Mouse (Mus musculus) ES-E14 (cell line): ENCODE data around the gene Ntrk3. TPM values are rescaled to one million over a fixed set of nuclear protein-coding genes. Genes with fewer than 3 reads are reported as not detected.

Source experiments
- DNase-seq: peaks from one replicate; pipeline ENCODE4 v3.0.0-alpha.2; 2013; ENCODE audit warnings: low read depth, low spot score
- H3K27ac ChIP-seq: 2 replicates; pipeline ENCODE4 v1.5.1; 2012; ENCODE audit warnings: low read depth, mild to moderate bottlenecking, low read length, moderate library complexity, mixed read lengths; ENCODE audit not compliant: poor library complexity, insufficient read depth, severe bottlenecking
- H3K36me3 ChIP-seq: 2 replicates; pipeline ENCODE4 v1.6.1; 2012; ENCODE audit warnings: mild to moderate bottlenecking, low read length, moderate library complexity, mixed read lengths; ENCODE audit not compliant: control insufficient read depth, poor library complexity, insufficient read depth, severe bottlenecking
- H3K4me1 ChIP-seq, 2 experiments: fragments of 150-350 bp in 1 of 2; sonication (generic) in 1 of 2; 2 replicates each; pipeline ENCODE4 v1.6.1; 2012; ENCODE audit warnings: low read length in 2 of 2, mild to moderate bottlenecking in 1 of 2, mixed read lengths in 1 of 2; ENCODE audit not compliant: control insufficient read depth in 2 of 2, insufficient read depth in 2 of 2, poor library complexity in 1 of 2
- H3K4me3 ChIP-seq, 2 experiments: fragments of 150-350 bp in 1 of 2; sonication (generic) in 1 of 2; 2 replicates each; pipeline ENCODE4 v1.5.1; 2012; ENCODE audit warnings: low read length in 2 of 2, low read depth in 1 of 2, mild to moderate bottlenecking in 1 of 2, mixed read lengths in 1 of 2; ENCODE audit not compliant: insufficient read depth in 1 of 2, poor library complexity in 1 of 2, severe bottlenecking in 1 of 2
- H3K9ac ChIP-seq: 2 replicates; pipeline ENCODE4 v1.6.1; 2012; ENCODE audit warnings: low read depth, mild to moderate bottlenecking, low read length, mixed read lengths; ENCODE audit not compliant: poor library complexity, insufficient read depth, severe bottlenecking
- H3K9me3 ChIP-seq: fragments of 150-350 bp; sonication (generic); 2 replicates; pipeline ENCODE4 v1.6.1; 2012; ENCODE audit warnings: low read depth, mild to moderate bottlenecking, low read length; ENCODE audit not compliant: control insufficient read depth, insufficient read depth
- CHD2 ChIP-seq: IDR thresholded peaks from 2 replicates; pipeline ENCODE4 v1.6.1; 2014; ENCODE audit warnings: mild to moderate bottlenecking, low read depth, low read length, inconsistent platforms
- HCFC1 ChIP-seq: IDR thresholded peaks from 2 replicates; pipeline ENCODE4 v1.6.1; 2012; ENCODE audit warnings: low read length, inconsistent platforms, borderline replicate concordance; ENCODE audit not compliant: insufficient read depth
- MAFK ChIP-seq: IDR thresholded peaks from 2 replicates; pipeline ENCODE4 v1.6.1; 2014; ENCODE audit warnings: mild to moderate bottlenecking, low read depth, low read length, inconsistent platforms; ENCODE audit not compliant: insufficient read depth
- ZC3H11A ChIP-seq: IDR thresholded peaks from 2 replicates; pipeline ENCODE4 v1.6.1; 2012; ENCODE audit warnings: low read depth, mild to moderate bottlenecking, inconsistent platforms, low read length, borderline replicate concordance
- ZNF384 ChIP-seq: IDR thresholded peaks from 2 replicates; pipeline ENCODE4 v1.6.1; 2012; ENCODE audit warnings: low read depth, low read length, inconsistent platforms
- in situ Hi-C, 2 experiments: fragments of 600-800 bp; cut with MboI; formaldehyde crosslinking; loops; one replicate each; pipeline ENCODE4 v1.15.1; 2025; ENCODE audit warnings: low sequenced_read_pairs in 2 of 2, inconsistent platforms in 1 of 2; ENCODE audit not compliant: unreplicated experiment in 2 of 2
- total RNA-seq: library from RNA; depleted of rRNA; stranded (reverse); fragments of 300-350 nt; gene quantifications from 2 replicates; pipeline ENCODE4 v1.2.3, GENCODE M21; 2012

The Ntrk3 gene
- total RNA-seq, 1 experiment = 0.40 TPM

- Histone ChIP-seq H3K4me3 (no peak overlapping the region), H3K9ac (peak overlapping the region; percentile 20; the same call in 1 of the 2 replicates)
These were observed 169.2 kb downstream of the Ntrk3 start for GRCm38 (mm10) chr7:78568411-78569254.

GRCm38 (mm10) chr7:78566617-78567016 lies 171.2 kb downstream of the Ntrk3 start:
- TF ChIP-seq ZC3H11A (peak; percentile 27; the same call in 1 of the 2 replicates), CHD2 (no peak), ZNF384 (no peak), MAFK (0 out of 2 replicates have a peak, but pooled peaks have one; percentile 10)
- Histone ChIP-seq H3K4me1 (no peaks in the 10 kb centered on the region), H3K4me3 (no peak overlapping the region), H3K9me3 (no peaks in the 10 kb centered on the region), H3K27ac (no peak overlapping the region), H3K9ac (no peak overlapping the region), H3K36me3 (no peaks in the 10 kb centered on the region)
- DNase-seq = peak; percentile 50
- in situ Hi-C loops = no loop called here

More at GRCm38 (mm10) chr7:78568411-78569254, 169.2 kb downstream of the Ntrk3 start:
- no peaks in the 10 kb centered on the region for H3K36me3 ChIP-seq
- no peak overlapping the region for H3K27ac ChIP-seq
- in situ Hi-C loops = no loop called here
- H3K9me3 ChIP-seq = no peaks in the 10 kb centered on the region
- TF ChIP-seq ZC3H11A (0 out of 2 replicates have a peak, but pooled peaks have one; percentile 56), MAFK (no peak)
- DNase-seq = peak; percentile 58
- no peaks in the 10 kb centered on the region for H3K4me1 ChIP-seq

DNA sequence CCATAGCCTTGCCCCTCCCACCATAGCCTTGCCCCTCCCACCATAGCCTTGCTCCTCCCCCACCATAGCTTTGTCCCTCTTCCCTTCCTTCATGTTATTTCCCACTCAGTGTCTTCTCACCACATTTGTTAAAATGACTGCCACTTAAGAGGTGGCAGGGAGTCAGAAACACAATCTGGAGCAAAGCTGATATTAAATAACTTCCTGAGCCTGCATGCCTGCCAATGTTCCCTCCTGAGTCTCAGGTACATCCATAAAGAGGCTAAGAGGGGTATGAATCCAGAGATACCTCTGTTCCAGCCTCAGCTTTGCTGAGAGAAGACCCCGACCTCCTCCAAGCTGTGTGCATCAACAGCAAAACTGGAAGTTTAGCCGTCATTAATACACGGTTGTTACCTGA lies 172.4 kb downstream of the Ntrk3 start:
- no peaks in the 10 kb centered on the region for H3K9me3 ChIP-seq
- H3K4me1 ChIP-seq = no peaks in the 10 kb centered on the region
- TF ChIP-seq MAFK (no peak), ZNF384 (no peak), HCFC1 (no peak)
- no peak for DNase-seq
- no peak overlapping the region for H3K4me3 ChIP-seq
- H3K9ac ChIP-seq = no peak overlapping the region
- H3K27ac ChIP-seq = no peak overlapping the region
- H3K36me3 ChIP-seq = no peaks in the 10 kb centered on the region
- in situ Hi-C loops = no loop called here

GRCm38 (mm10) chr7:78558503-78558902 lies 179.3 kb downstream of the Ntrk3 start:
- no peaks in the 10 kb centered on the region for H3K36me3 ChIP-seq
- no peak for TF ChIP-seq ZNF384
- no peak for TF ChIP-seq MAFK
- no peak for TF ChIP-seq HCFC1
- no peak for TF ChIP-seq CHD2
- no peak for TF ChIP-seq ZC3H11A
- in situ Hi-C loops = no loop called here
- no peak overlapping the region for H3K4me3 ChIP-seq
- H3K9ac ChIP-seq = no peak overlapping the region
- no peak for DNase-seq
- H3K9me3 ChIP-seq = no peaks in the 10 kb centered on the region
- H3K4me1 ChIP-seq = no peaks in the 10 kb centered on the region
- H3K27ac ChIP-seq = no peak overlapping the region

- TF ChIP-seq ZNF384 (no peak), CHD2 (no peak), HCFC1 (no peak), ZC3H11A (no peak), MAFK (no peak)
- in situ Hi-C loops = no loop called here
- H3K36me3 ChIP-seq = no peaks in the 10 kb centered on the region
- H3K9ac ChIP-seq = no peak overlapping the region
- H3K4me1 ChIP-seq = no peaks in the 10 kb centered on the region
- H3K27ac ChIP-seq = no peak overlapping the region
- H3K9me3 ChIP-seq = no peaks in the 10 kb centered on the region
- H3K4me3 ChIP-seq = no peak overlapping the region
- no peak for DNase-seq
These were observed 182.3 kb downstream of the Ntrk3 start for GRCm38 (mm10) chr7:78555532-78555931.
